Mouse (Mus musculus): Measurements from ENCODE around the gene Hrh2. TPM values are rescaled to one million over a fixed set of nuclear protein-coding genes. Genes with fewer than 3 reads are reported as not detected.

Hrh2 gene
- polyA plus RNA-seq, 2 experiments = 0.10 to 0.11 TPM

DNA sequence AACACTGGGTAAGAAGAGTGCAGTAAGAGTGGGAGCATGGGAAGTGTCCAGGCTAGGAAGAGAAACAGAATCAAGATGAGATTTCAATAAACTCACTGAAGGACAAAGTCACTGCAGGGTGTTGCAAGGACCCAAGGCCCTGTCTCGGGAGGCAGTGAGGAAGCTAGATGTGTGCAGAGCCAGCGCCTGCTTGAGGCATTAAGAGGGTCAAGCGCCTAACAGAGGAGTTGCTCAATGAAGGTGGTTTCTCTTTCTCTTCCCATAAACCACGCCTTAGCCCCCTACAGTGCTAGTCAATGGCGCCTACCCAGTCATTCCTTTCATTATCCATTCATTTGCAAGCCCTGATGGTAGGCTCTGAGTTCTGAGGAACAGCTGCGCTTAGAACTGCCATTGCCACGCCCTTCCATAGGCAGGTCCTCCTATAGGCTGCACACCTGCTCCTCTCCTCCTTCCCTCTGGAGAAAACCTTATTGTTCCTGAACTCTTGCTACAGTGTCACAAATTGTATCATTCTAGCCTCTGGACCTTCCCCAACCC, 23.9 kb downstream of the Hrh2 start:
- no peaks in the 10 kb centered on the region for H3K36me3 ChIP-seq (replicated peaks; ENCODE audit: control insufficient read depth, insufficient read depth, low read depth)
- peak in 1 of 3 experiments; percentile 7 for DNase-seq (ENCODE audit: low read depth in 3 of 3, low spot score in 3 of 3)
- WGBS (ENCODE audit: insufficient replicate concordance) = 38% methylated on average over 7 of the region's 7 CpGs
- H3K4me1 ChIP-seq (replicated peaks; ENCODE audit: control insufficient read depth in 2 of 2, insufficient read depth in 2 of 2, low read length in 1 of 2) = no peaks in the 10 kb centered on the region
- no peak overlapping the region for H3K27ac ChIP-seq
- H3K9me3 ChIP-seq (ENCODE audit: control insufficient read depth, low read length) = no peaks in the 10 kb centered on the region
- no peak for ATAC-seq (ENCODE audit: insufficient read depth)
- H3K9ac ChIP-seq (replicated peaks) = no peak overlapping the region
- no peak overlapping the region for H3K4me3 ChIP-seq (ENCODE audit: insufficient read depth in 1 of 2, low read depth in 2 of 2, low read length in 2 of 2)
- H3K4me2 ChIP-seq (ENCODE audit: low read depth) = no peak overlapping the region
- H3K27me3 ChIP-seq (ENCODE audit: control insufficient read depth, insufficient read depth, low read length) = no peaks in the 10 kb centered on the region
- TF ChIP-seq EP300 (IDR thresholded peaks at IDR 0.05; ENCODE audit: low read depth) = no peak
- no peak for TF ChIP-seq CTCF (IDR thresholded peaks at IDR 0.05; ENCODE audit: low read depth)

DNA sequence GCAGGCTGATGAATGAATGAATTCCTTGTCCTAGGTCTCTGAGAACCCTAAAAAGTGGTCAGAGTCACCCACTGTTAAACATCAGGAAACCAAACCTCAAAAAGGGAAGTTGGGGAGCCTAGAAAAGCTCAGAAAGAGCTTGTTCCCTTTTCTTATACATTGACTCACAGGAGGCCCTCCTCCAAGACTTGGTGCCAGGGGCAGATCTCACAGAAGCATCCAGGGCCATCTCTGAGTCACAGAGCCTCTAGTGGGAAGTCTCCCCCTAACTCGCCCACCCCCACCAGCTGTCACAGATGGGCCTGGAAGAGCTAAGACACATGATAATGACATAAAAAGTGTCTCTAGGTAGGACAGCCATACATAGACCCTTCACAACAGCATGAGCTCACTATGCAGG, 26.4 kb downstream of the Hrh2 start:
- no peak overlapping the region for H3K9ac ChIP-seq (replicated peaks)
- no peaks in the 10 kb centered on the region for H3K9me3 ChIP-seq (ENCODE audit: control insufficient read depth, low read length)
- ATAC-seq (ENCODE audit: insufficient read depth) (no peak), DNase-seq (ENCODE audit: low read depth in 3 of 3, low spot score in 3 of 3) (peak in 1 of 3 experiments; percentile 43)
- no peak overlapping the region for H3K4me3 ChIP-seq (ENCODE audit: insufficient read depth in 1 of 2, low read depth in 2 of 2, low read length in 2 of 2)
- no peaks in the 10 kb centered on the region for H3K36me3 ChIP-seq (replicated peaks; ENCODE audit: control insufficient read depth, insufficient read depth, low read depth)
- H3K4me1 ChIP-seq (replicated peaks; ENCODE audit: control insufficient read depth in 2 of 2, insufficient read depth in 2 of 2, low read length in 1 of 2) = no peaks in the 10 kb centered on the region
- H3K27me3 ChIP-seq (ENCODE audit: control insufficient read depth, insufficient read depth, low read length) = no peaks in the 10 kb centered on the region
- TF ChIP-seq EP300 (IDR thresholded peaks at IDR 0.05; ENCODE audit: low read depth) (no peak), CTCF (IDR thresholded peaks at IDR 0.05; ENCODE audit: low read depth) (no peak)
- H3K4me2 ChIP-seq (ENCODE audit: low read depth) = no peak overlapping the region
- no peak overlapping the region for H3K27ac ChIP-seq
- WGBS (ENCODE audit: insufficient replicate concordance) = 0% methylated on average over 1 of the region's 1 CpGs

GRCm38 (mm10) chr13:54221631-54222179, 29.8 kb downstream of the Hrh2 start:
- H3K36me3 ChIP-seq (replicated peaks; ENCODE audit: control insufficient read depth, insufficient read depth, low read depth) = no peaks in the 10 kb centered on the region
- no peak overlapping the region for H3K9ac ChIP-seq (replicated peaks)
- no peaks in the 10 kb centered on the region for H3K9me3 ChIP-seq (ENCODE audit: control insufficient read depth, low read length)
- TF ChIP-seq CTCF (IDR thresholded peaks at IDR 0.05; ENCODE audit: low read depth) = no peak
- no peak for TF ChIP-seq EP300 (IDR thresholded peaks at IDR 0.05; ENCODE audit: low read depth)
- H3K27me3 ChIP-seq (ENCODE audit: control insufficient read depth, insufficient read depth, low read length) = no peaks in the 10 kb centered on the region
- H3K4me3 ChIP-seq (ENCODE audit: insufficient read depth in 1 of 2, low read depth in 2 of 2, low read length in 2 of 2) = no peak overlapping the region
- H3K4me1 ChIP-seq (replicated peaks; ENCODE audit: control insufficient read depth in 2 of 2, insufficient read depth in 2 of 2, low read length in 1 of 2) = no peaks in the 10 kb centered on the region
- ATAC-seq (ENCODE audit: insufficient read depth) (no peak), DNase-seq (ENCODE audit: low read depth in 3 of 3, low spot score in 3 of 3) (no peak)
- WGBS (ENCODE audit: insufficient replicate concordance) = 47% methylated on average over 4 of the region's 4 CpGs
- H3K4me2 ChIP-seq (ENCODE audit: low read depth) = no peak overlapping the region
- no peak overlapping the region for H3K27ac ChIP-seq

DNA sequence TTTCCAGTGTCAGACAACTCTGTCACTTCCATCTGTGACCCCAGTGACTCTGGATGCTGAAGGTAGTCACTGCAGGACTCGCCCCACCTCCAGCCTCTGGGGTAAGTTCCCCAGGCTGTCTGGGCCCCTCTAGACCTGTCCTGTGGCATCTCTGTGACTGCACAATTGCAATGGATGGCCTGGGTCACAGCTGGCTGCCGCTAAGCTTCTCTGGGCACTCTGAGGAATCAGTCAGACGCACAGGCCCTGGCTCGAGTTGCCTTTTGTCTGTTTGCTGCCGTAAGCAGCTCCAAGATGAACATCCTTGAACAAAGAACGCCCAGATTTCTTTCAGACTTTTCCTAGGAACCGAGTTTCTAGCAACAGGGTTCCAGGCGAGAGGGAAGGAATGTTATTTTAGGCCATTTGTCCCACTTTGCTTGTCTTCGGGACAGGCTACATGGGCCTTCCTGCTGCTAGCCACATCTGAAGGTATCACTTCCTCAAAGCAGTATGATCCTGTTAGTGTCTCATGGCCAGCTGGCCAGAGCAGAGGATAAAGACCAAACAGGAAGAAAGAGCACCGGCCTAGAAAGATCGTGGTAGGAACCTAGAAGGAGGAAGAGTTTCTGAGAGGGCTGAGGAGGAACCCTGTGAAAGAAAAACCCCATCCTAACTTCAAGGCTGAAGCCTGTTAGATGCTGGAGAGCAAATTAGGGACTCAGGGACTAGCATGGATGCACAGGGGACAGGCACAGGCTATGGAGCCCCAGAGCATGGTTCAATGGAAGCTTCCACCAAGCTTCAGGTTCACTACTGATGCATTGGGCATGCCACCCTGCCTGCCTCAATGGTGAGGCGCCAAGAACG, 31.2 kb downstream of the Hrh2 start:
- no peak overlapping the region for H3K4me2 ChIP-seq (ENCODE audit: low read depth)
- no peak overlapping the region for H3K4me3 ChIP-seq (ENCODE audit: insufficient read depth in 1 of 2, low read depth in 2 of 2, low read length in 2 of 2)
- no peaks in the 10 kb centered on the region for H3K27me3 ChIP-seq (ENCODE audit: control insufficient read depth, insufficient read depth, low read length)
- no peaks in the 10 kb centered on the region for H3K36me3 ChIP-seq (replicated peaks; ENCODE audit: control insufficient read depth, insufficient read depth, low read depth)
- no peaks in the 10 kb centered on the region for H3K4me1 ChIP-seq (replicated peaks; ENCODE audit: control insufficient read depth in 2 of 2, insufficient read depth in 2 of 2, low read length in 1 of 2)
- no peak overlapping the region for H3K27ac ChIP-seq
- DNase-seq (ENCODE audit: low read depth in 3 of 3, low spot score in 3 of 3) (no peak), ATAC-seq (ENCODE audit: insufficient read depth) (no peak)
- no peak for TF ChIP-seq CTCF (IDR thresholded peaks at IDR 0.05; ENCODE audit: low read depth)
- TF ChIP-seq EP300 (IDR thresholded peaks at IDR 0.05; ENCODE audit: low read depth) = no peak
- H3K9ac ChIP-seq (replicated peaks) = no peak overlapping the region
- WGBS (ENCODE audit: insufficient replicate concordance) = 35% methylated on average over 13 of the region's 13 CpGs
- no peaks in the 10 kb centered on the region for H3K9me3 ChIP-seq (ENCODE audit: control insufficient read depth, low read length)

GRCm38 (mm10) chr13:54227916-54228483, 36.1 kb downstream of the Hrh2 start:
- ATAC-seq (ENCODE audit: insufficient read depth) (no peak), DNase-seq (ENCODE audit: low read depth in 3 of 3, low spot score in 3 of 3) (no peak)
- no peaks in the 10 kb centered on the region for H3K9me3 ChIP-seq (ENCODE audit: control insufficient read depth, low read length)
- no peak overlapping the region for H3K4me2 ChIP-seq (ENCODE audit: low read depth)
- TF ChIP-seq CTCF (IDR thresholded peaks at IDR 0.05; ENCODE audit: low read depth) (peak; percentile 49; the same call in 1 of the 2 replicates), EP300 (IDR thresholded peaks at IDR 0.05; ENCODE audit: low read depth) (no peak)
- no peaks in the 10 kb centered on the region for H3K4me1 ChIP-seq (replicated peaks; ENCODE audit: control insufficient read depth in 2 of 2, insufficient read depth in 2 of 2, low read length in 1 of 2)
- H3K9ac ChIP-seq (replicated peaks) = no peak overlapping the region
- H3K36me3 ChIP-seq (replicated peaks; ENCODE audit: control insufficient read depth, insufficient read depth, low read depth) = no peaks in the 10 kb centered on the region
- H3K4me3 ChIP-seq (ENCODE audit: insufficient read depth in 1 of 2, low read depth in 2 of 2, low read length in 2 of 2) = no peak overlapping the region
- H3K27ac ChIP-seq = no peak overlapping the region
- no peaks in the 10 kb centered on the region for H3K27me3 ChIP-seq (ENCODE audit: control insufficient read depth, insufficient read depth, low read length)
- WGBS (ENCODE audit: insufficient replicate concordance) = 17% methylated on average over 13 of the region's 13 CpGs
